Mouse (Mus musculus): ENCODE measurements around the gene BC049715.

DNA sequence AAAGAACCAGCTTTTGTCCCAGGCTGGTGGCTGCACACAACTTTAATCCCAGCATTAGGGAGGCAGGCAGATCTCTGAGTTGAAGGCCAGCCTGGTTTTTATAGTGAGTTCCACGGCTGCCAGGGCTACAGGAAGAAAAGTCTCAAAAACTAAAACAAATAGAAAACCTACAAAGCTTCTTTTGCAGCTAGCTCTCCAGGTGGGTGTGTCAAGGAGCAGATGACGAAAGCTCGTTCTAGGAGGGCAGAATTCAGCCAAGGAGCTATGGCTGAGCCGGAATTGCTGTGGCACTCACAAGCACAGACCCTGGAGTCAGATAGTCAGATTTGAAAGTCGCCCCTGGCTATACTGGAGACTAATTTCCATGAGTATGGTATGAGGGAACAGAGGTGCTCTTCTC is 20.6 kb upstream of the BC049715 start:
- TF ChIP-seq CTCF (IDR thresholded peaks at IDR 0.05), result no peak
- TF ChIP-seq EP300 (IDR thresholded peaks at IDR 0.05), result peak; percentile 12; the same call in 1 of the 2 replicates

All from lung, postnatal 0 days (tissue).